Mouse (Mus musculus) liver, adult 2 months (tissue): ENCODE measurements around the gene Gm10447. TPM values are rescaled to one million over a fixed set of nuclear protein-coding genes. Genes with fewer than 3 reads are reported as not detected.
"Not testable (repeated sequence)": the region's sequence is repeated elsewhere in the genome, so short reads cannot be mapped to it uniquely, and the experiment has no call there.

ENCODE experiments used
- DNase-seq: peaks from one replicate; pipeline ENCODE4 v3.0.0-alpha.2; 2011; ENCODE audit warnings: low read depth, low spot score; ENCODE audit errors: extremely low read depth
- H3K27ac ChIP-seq: fragments of 200-500 bp; replicated peaks from 2 replicates; pipeline ENCODE4 v1.5.1; 2012; ENCODE audit warnings: low read depth, mild to moderate bottlenecking, control low read depth, inconsistent platforms, low read length; ENCODE audit not compliant: insufficient read depth
- H3K27me3 ChIP-seq: fragments of 200-500 bp; 2 replicates; pipeline ENCODE4 v1.6.1; 2012; ENCODE audit warnings: mild to moderate bottlenecking, moderate library complexity, low read length, inconsistent platforms; ENCODE audit not compliant: control insufficient read depth, insufficient read depth
- H3K36me3 ChIP-seq: fragments of 200-500 bp; 2 replicates; pipeline ENCODE4 v1.6.1; 2012; ENCODE audit warnings: low read length, inconsistent platforms; ENCODE audit not compliant: control insufficient read depth, insufficient read depth
- H3K4me1 ChIP-seq: fragments of 200-500 bp; 2 replicates; pipeline ENCODE4 v1.6.1; 2011; ENCODE audit warnings: low read length; ENCODE audit not compliant: control insufficient read depth, insufficient read depth
- H3K4me3 ChIP-seq: fragments of 200-500 bp; 2 replicates; pipeline ENCODE4 v1.5.1; 2011; ENCODE audit warnings: low read depth, mild to moderate bottlenecking, control low read depth, low read length, moderate library complexity; ENCODE audit not compliant: insufficient read depth
- H3K79me2 ChIP-seq: fragments of 200-500 bp; 2 replicates; pipeline ENCODE4 v1.6.1; 2012; ENCODE audit warnings: inconsistent platforms, mild to moderate bottlenecking, low read length, moderate library complexity; ENCODE audit not compliant: control insufficient read depth, insufficient read depth
- H3K9ac ChIP-seq: fragments of 200-500 bp; 2 replicates; pipeline ENCODE4 v1.6.1; 2012; ENCODE audit warnings: low read depth, mild to moderate bottlenecking, control low read depth, inconsistent platforms, low read length
- CTCF ChIP-seq: fragments of 200-500 bp; IDR thresholded peaks from 2 replicates; pipeline ENCODE4 v1.5.1; 2011; ENCODE audit warnings: low read depth, low read length, control low read depth
- POLR2A ChIP-seq: fragments of 200-500 bp; IDR thresholded peaks from 2 replicates; pipeline ENCODE4 v1.6.1; 2011; ENCODE audit warnings: low read length, control low read depth; ENCODE audit not compliant: insufficient read depth; ENCODE audit errors: extremely low read depth
- WGBS: fragments of 180-500 bp; shearing (Covaris S2); methylation state at CpG from one replicate; pipeline ENCODE4 v1.1.7; 2018; 5-methylcytosine and 5-hydroxymethylcytosine counted together
- polyA plus RNA-seq: library from polyadenylated mRNA; depleted of rRNA; stranded (reverse); fragments of >200 nt; gene quantifications from 2 replicates; pipeline ENCODE4 v1.2.3, GENCODE M21; 2012
- total RNA-seq: library from RNA; depleted of rRNA; stranded (reverse); fragments of >200 nt; gene quantifications from 2 replicates; pipeline ENCODE4 v1.2.3, GENCODE M21; 2014

Gene Gm10447
- total and polyA plus RNA-seq, 2 experiments: 0.46 to 2.5 TPM

GRCm38 (mm10) chr11:53427993-53428715, 28.8 kb downstream of the Gm10447 start:
- WGBS: 47% methylated on average over 3 of the region's 3 CpGs
- DNase-seq: peak; percentile 57
- H3K9ac ChIP-seq: no peak overlapping the region
- no peak overlapping the region for H3K27ac ChIP-seq
- peaks cover 6% of the 10 kb centered on the region; the same call in 1 of the 2 replicates for H3K36me3 ChIP-seq
- peaks cover 31% of the 10 kb centered on the region for H3K4me1 ChIP-seq
- no peak for TF ChIP-seq POLR2A
- TF ChIP-seq CTCF: no peak
- no peaks in the 10 kb centered on the region for H3K27me3 ChIP-seq
- no peak overlapping the region for H3K4me3 ChIP-seq
- peaks cover 4% of the 10 kb centered on the region; the same call in 1 of the 2 replicates for H3K79me2 ChIP-seq

DNA sequence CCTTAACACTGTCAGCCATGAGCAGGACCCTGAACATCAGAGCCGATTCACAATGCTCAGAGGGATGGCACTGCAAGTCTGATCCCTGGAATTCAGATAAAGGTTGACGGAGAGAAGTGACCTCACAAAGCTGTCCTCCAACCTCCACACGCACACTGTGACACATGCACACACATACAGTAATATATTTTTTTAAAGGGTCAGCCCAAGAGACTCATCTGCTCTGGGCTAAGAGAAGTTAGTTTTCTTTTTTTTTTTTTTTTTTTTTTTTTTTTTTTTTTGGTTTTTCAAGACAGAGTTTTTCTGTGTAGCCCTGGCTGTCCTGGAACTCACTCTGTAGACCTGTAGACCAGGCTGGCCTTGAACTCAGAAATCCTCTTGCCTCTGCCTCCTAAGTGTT, 30.0 kb downstream of the Gm10447 start:
- H3K9ac ChIP-seq, H3K27me3 ChIP-seq, H3K36me3 ChIP-seq, DNase-seq, H3K79me2 ChIP-seq, H3K4me3 ChIP-seq: not testable (repeated sequence)
- H3K4me1 ChIP-seq: peaks cover 29% of the 10 kb centered on the region
- 0 out of 2 replicates have a peak overlapping the region, but pooled peaks have one; percentile 6 for H3K27ac ChIP-seq
- WGBS: 51% methylated on average over 3 of the region's 3 CpGs

GRCm38 (mm10) chr11:53425711-53426255, 31.1 kb downstream of the Gm10447 start:
- TF ChIP-seq POLR2A (no peak), CTCF (no peak)
- peak overlapping the region; percentile 80 for H3K27ac ChIP-seq
- DNase-seq: peak; percentile 91
- no peaks in the 10 kb centered on the region for H3K27me3 ChIP-seq
- H3K9ac ChIP-seq: no peak overlapping the region
- peaks cover 6% of the 10 kb centered on the region; the same call in 1 of the 2 replicates for H3K79me2 ChIP-seq
- 27% methylated on average over 6 of the region's 6 CpGs for WGBS
- no peak overlapping the region for H3K4me3 ChIP-seq
- H3K4me1 ChIP-seq: peaks cover 32% of the 10 kb centered on the region
- H3K36me3 ChIP-seq: peaks cover 8% of the 10 kb centered on the region; the same call in 1 of the 2 replicates

DNA sequence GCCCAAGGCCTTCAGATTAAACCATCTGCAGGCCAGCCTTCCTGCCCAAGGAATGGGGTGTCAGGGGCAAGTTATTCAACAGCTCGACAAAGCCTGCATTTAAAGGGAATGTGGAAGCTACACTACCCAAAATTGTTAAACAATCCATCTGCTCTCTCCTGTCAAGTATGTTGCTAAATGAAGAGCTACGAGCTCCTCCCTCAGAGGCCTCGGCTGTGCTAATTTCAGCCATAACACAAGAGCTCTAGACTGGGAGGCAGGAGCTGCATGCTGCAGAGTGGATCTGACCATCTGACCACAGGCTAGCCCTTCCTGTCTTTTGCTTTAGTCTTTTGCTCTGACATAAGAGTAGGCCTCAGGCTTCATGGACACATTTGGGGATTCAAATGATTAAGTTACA, 31.7 kb downstream of the Gm10447 start:
- Histone ChIP-seq H3K79me2 (peaks cover 6% of the 10 kb centered on the region; the same call in 1 of the 2 replicates), H3K4me3 (no peak overlapping the region), H3K4me1 (peaks cover 32% of the 10 kb centered on the region), H3K36me3 (peaks cover 8% of the 10 kb centered on the region; the same call in 1 of the 2 replicates), H3K9ac (no peak overlapping the region), H3K27ac (peak overlapping the region; percentile 80), H3K27me3 (no peaks in the 10 kb centered on the region)
- WGBS: 33% methylated on average over 3 of the region's 3 CpGs
- DNase-seq: no peak
- TF ChIP-seq CTCF: no peak
- no peak for TF ChIP-seq POLR2A

DNA sequence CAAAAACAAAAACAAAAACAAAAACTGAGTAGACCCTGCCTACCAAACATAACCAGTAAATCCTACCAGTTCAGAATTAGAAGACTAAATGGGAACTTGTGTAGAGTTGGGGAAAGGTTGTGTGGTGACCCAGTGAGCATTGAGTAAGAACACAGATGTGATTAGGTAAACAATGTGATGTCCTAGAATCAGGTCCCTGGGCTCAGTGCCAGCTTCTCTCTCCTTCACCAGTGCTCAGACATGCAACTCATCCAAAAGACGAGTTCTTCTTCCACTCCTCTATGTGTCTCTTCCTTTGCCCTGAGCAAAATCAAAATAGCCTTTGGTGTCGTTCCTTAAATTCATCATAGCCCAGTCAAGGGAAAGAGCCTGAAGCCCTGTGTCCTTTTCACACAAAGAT, 32.1 kb downstream of the Gm10447 start:
- H3K9ac ChIP-seq: no peak overlapping the region
- H3K4me1 ChIP-seq: peaks cover 35% of the 10 kb centered on the region
- DNase-seq: peak; percentile 93
- TF ChIP-seq CTCF (no peak), POLR2A (no peak)
- H3K79me2 ChIP-seq: peaks cover 6% of the 10 kb centered on the region; the same call in 1 of the 2 replicates
- H3K36me3 ChIP-seq: peaks cover 11% of the 10 kb centered on the region
- H3K27ac ChIP-seq: peak overlapping the region; percentile 80
- H3K4me3 ChIP-seq: no peak overlapping the region
- H3K27me3 ChIP-seq: no peaks in the 10 kb centered on the region
- WGBS: 26% methylated on average over 2 of the region's 2 CpGs

- peak within 1 kb of the TSS; percentile 44 for H3K4me3 ChIP-seq
- H3K4me1 ChIP-seq: peaks cover 32% of the 10 kb centered on the region
- H3K27ac ChIP-seq: peak within 1 kb of the TSS; percentile 84
- DNase-seq: peak; percentile 100
- H3K79me2 ChIP-seq: 0 out of 2 replicates have a peak, but pooled peaks cover 2% of the 10 kb centered on the region
- TF ChIP-seq CTCF: no peak
- TF ChIP-seq POLR2A: 0 out of 2 replicates have a peak, but pooled peaks have one; percentile 16
- 19% methylated on average over 4 of the region's 4 CpGs for WGBS
- H3K36me3 ChIP-seq: peaks cover 11% of the 10 kb centered on the region
- H3K9ac ChIP-seq: peak within 1 kb of the TSS; percentile 79
- H3K27me3 ChIP-seq: no peaks in the 10 kb centered on the region
These were observed 33.9 kb downstream of the Gm10447 start, which contains the start of gene Leap2 for GRCm38 (mm10) chr11:53423036-53423435. Gene Leap2, minus strand, starts transcription at chr11:53423170.
